Mouse (Mus musculus) MEL (cell line): ENCODE results near the gene Tle3.

Experiments used
- CTCF ChIP-seq, 3 experiments: IDR thresholded peaks in 2 of 3; conservative IDR thresholded peaks in 1 of 3; 2 replicates each; pipeline ENCODE4 v1.5.1; 2011 to 2012; ENCODE audit warnings: low read length in 3 of 3, low read depth in 2 of 3, mild to moderate bottlenecking in 2 of 3, improper control_type of control experiment in 1 of 3, inconsistent platforms in 1 of 3, mixed read lengths in 1 of 3, moderate library complexity in 1 of 3; ENCODE audit not compliant: control insufficient read depth in 1 of 3, insufficient read depth in 1 of 3, poor library complexity in 1 of 3, severe bottlenecking in 1 of 3
- E2F4 ChIP-seq: IDR thresholded peaks from 2 replicates; pipeline ENCODE4 v1.6.1; 2011; ENCODE audit warnings: low read depth, low read length, improper control_type of control experiment, borderline replicate concordance
- EP300 ChIP-seq, 2 experiments: IDR thresholded peaks; 2 replicates each; pipeline ENCODE4 v1.6.1; 2011; ENCODE audit warnings: improper control_type of control experiment in 2 of 2, low read length in 2 of 2, low read depth in 1 of 2, mild to moderate bottlenecking in 1 of 2
- JUND ChIP-seq: IDR thresholded peaks from 2 replicates; pipeline ENCODE4 v1.6.1; 2011; ENCODE audit warnings: low read depth, mild to moderate bottlenecking, improper control_type of control experiment, low read length
- MYB ChIP-seq: IDR thresholded peaks from 2 replicates; pipeline ENCODE4 v1.6.1; 2011; ENCODE audit warnings: mild to moderate bottlenecking, low read depth, low read length, improper control_type of control experiment
- POLR2AphosphoS5 ChIP-seq: IDR thresholded peaks from 2 replicates; pipeline ENCODE4 v1.6.1; 2012; ENCODE audit warnings: low read depth, borderline replicate concordance, mild to moderate bottlenecking, inconsistent platforms, low read length, moderate library complexity, mixed read lengths
- SIN3A ChIP-seq: IDR thresholded peaks from 2 replicates; pipeline ENCODE4 v1.6.1; 2012; ENCODE audit warnings: low read length, improper control_type of control experiment, inconsistent platforms
- TCF12 ChIP-seq: IDR thresholded peaks from 2 replicates; pipeline ENCODE4 v1.6.1; 2014; ENCODE audit warnings: low read depth, mild to moderate bottlenecking, inconsistent platforms, low read length, improper control_type of control experiment, moderate library complexity
- UBTF ChIP-seq: IDR thresholded peaks from 2 replicates; pipeline ENCODE4 v1.6.1; 2012; ENCODE audit warnings: low read depth, mild to moderate bottlenecking, inconsistent platforms, low read length, improper control_type of control experiment, moderate library complexity, borderline replicate concordance; ENCODE audit not compliant: insufficient read depth
- USF2 ChIP-seq, 2 experiments: IDR thresholded peaks; 2 replicates each; pipeline ENCODE4 v1.6.1; 2011 to 2012; ENCODE audit warnings: improper control_type of control experiment in 2 of 2, low read length in 2 of 2, borderline replicate concordance in 1 of 2, inconsistent platforms in 1 of 2, low read depth in 1 of 2, mild to moderate bottlenecking in 1 of 2; ENCODE audit not compliant: insufficient read depth in 1 of 2
- ZC3H11A ChIP-seq: IDR thresholded peaks from 2 replicates; pipeline ENCODE4 v1.6.1; 2012; ENCODE audit warnings: low read depth, mild to moderate bottlenecking, inconsistent platforms, low read length, improper control_type of control experiment

- TF ChIP-seq EP300 (IDR thresholded peaks at IDR 0.05; ENCODE audit: low read depth in 1 of 2, low read length in 2 of 2) (no peak), E2F4 (no peak), TCF12 (no peak), ZC3H11A (no peak), CTCF (IDR thresholded peaks at IDR 0.05 in 2 of 3, conservative IDR thresholded peaks at IDR 0.05 in 1 of 3; ENCODE audit: control insufficient read depth in 1 of 3, insufficient read depth in 1 of 3, low read depth in 2 of 3, low read length in 3 of 3, poor library complexity in 1 of 3, severe bottlenecking in 1 of 3) (no peak), JUND (no peak), USF2 (IDR thresholded peaks at IDR 0.05; ENCODE audit: borderline replicate concordance in 1 of 2, insufficient read depth in 1 of 2, low read depth in 1 of 2, low read length in 2 of 2) (no peak), UBTF (no peak), SIN3A (no peak), MYB (no peak), POLR2AphosphoS5 (no peak)
These were observed 85.0 kb downstream of the Tle3 start for GRCm38 (mm10) chr9:61457162-61457523.
